24 mouse cellular contexts compared by ENCODE assay signal in the genomic region with DNA sequence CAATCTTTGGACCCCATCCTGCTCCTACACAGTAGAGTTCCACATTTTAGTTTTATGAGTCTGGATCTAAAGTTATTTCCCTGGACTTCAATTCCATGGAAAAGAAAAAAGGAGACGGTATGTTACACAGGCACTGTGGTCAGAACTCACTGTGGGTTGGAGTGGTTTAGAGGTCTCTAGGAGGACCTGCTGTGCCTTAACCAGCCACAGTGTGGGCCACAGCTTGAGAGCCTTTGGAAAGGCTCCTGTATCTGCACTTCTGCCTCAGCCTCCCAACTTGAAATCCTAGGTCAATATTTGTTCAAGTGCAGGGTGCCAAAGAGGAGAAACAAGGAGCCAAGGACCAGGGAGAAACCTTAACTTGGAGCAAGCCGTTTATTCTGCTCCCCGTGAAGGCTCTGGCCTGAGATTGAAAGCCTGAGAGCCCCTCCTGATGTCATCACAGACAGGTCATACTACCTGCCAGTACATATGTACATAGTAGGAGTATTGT. TPM values are rescaled to one million over a fixed set of nuclear protein-coding genes. Genes with fewer than 3 reads are reported as not detected.
DNase-seq lines count a peak whose midpoint lies in the region; ATAC-seq and TF ChIP-seq lines count a peak whose summit lies in the region.
"Had no signal": no experiment of that assay in that cellular context is flagged by ENCODE, and none has a peak within 500 bp of the region (broad histone marks: within the 10 kb centered on the region; RNA-seq: fewer than 3 reads in every experiment).

No protein-coding gene starts in this region.

- WGBS in lung, adult 2 months = 59% methylated on average over 3 of the region's 3 CpGs
- 58% methylated on average over 3 of the region's 3 CpGs for WGBS in lung, embryonic 16.5 days
- WGBS in midbrain, embryonic 14.5 days = 89% methylated on average over 3 of the region's 3 CpGs

- peak; percentile 27 to 57 for DNase-seq in lung, adult 18-20 months
- no peak for DNase-seq in lung, adult 2 months
- DNase-seq in lung, postnatal 10 days = no peak
- peak; percentile 58 for DNase-seq in lung, postnatal 36 days
- no peak for DNase-seq in midbrain, embryonic 14.5 days
- DNase-seq: adrenal gland, adult 2 months; adrenal gland, postnatal 14 days; cerebellum, adult 11 months; cerebellum, adult 2 months; cerebellum, adult 9-11 months; cerebellum, postnatal 25 days; forebrain, postnatal 0 days; gastrocnemius, adult 2 months; gastrocnemius, postnatal 14 days; heart, adult 18-20 months; heart, postnatal 14 days; heart, postnatal 4 days had no signal

- TF ChIP-seq POLR2A in lung, adult 2 months (IDR thresholded peaks at IDR 0.05; ENCODE audit: borderline replicate concordance, extremely low read depth, low read depth, low read length) = no peak

- H3K9me3 ChIP-seq in lung, embryonic 16.5 days (ENCODE audit: control insufficient read depth, low read length) = no peaks in the 10 kb centered on the region
- H3K9me3 ChIP-seq in midbrain, embryonic 14.5 days (ENCODE audit: control insufficient read depth, low read length) = no peaks in the 10 kb centered on the region
- H3K9me3 ChIP-seq: embryonic facial prominence, embryonic 12.5 days; embryonic facial prominence, embryonic 15.5 days; heart, embryonic 13.5 days had no signal

- no peak overlapping the region for H3K4me3 ChIP-seq in lung, adult 2 months (replicated peaks; ENCODE audit: extremely low read depth, low read depth, low read length)
- no peak overlapping the region for H3K4me3 ChIP-seq in lung, embryonic 16.5 days (ENCODE audit: low read length)
- no peak overlapping the region for H3K4me3 ChIP-seq in midbrain, embryonic 14.5 days (replicated peaks; ENCODE audit: low read depth, low read length)
- H3K4me3 ChIP-seq: embryonic facial prominence, embryonic 12.5 days; embryonic facial prominence, embryonic 15.5 days; gastrocnemius, adult 2 months; heart, embryonic 13.5 days had no signal

- H3K27ac ChIP-seq in lung, embryonic 16.5 days (ENCODE audit: low read length) = peak overlapping the region; percentile 40
- no peak overlapping the region for H3K27ac ChIP-seq in midbrain, embryonic 14.5 days (replicated peaks; ENCODE audit: low read depth, low read length)
- H3K27ac ChIP-seq: embryonic facial prominence, embryonic 12.5 days; embryonic facial prominence, embryonic 15.5 days; gastrocnemius, adult 2 months; heart, embryonic 13.5 days; hindbrain, embryonic 14.5 days had no signal

- H3K9ac ChIP-seq in lung, embryonic 16.5 days (ENCODE audit: low read length) = no peak overlapping the region
- H3K9ac ChIP-seq in midbrain, embryonic 14.5 days (replicated peaks; ENCODE audit: low read length) = no peak overlapping the region
- H3K9ac ChIP-seq: embryonic facial prominence, embryonic 12.5 days; embryonic facial prominence, embryonic 15.5 days; forebrain, postnatal 0 days; heart, embryonic 13.5 days; hindbrain, embryonic 14.5 days had no signal

- H3K36me3 ChIP-seq in lung, embryonic 16.5 days (ENCODE audit: control insufficient read depth, insufficient read depth, low read length) = no peaks in the 10 kb centered on the region
- no peaks in the 10 kb centered on the region for H3K36me3 ChIP-seq in midbrain, embryonic 14.5 days (ENCODE audit: control insufficient read depth, insufficient read depth, low read length)
- H3K36me3 ChIP-seq: embryonic facial prominence, embryonic 12.5 days; embryonic facial prominence, embryonic 15.5 days; heart, embryonic 13.5 days had no signal

- no peak overlapping the region for H3K4me2 ChIP-seq in lung, embryonic 16.5 days (ENCODE audit: low read depth, low read length)
- no peak overlapping the region for H3K4me2 ChIP-seq in midbrain, embryonic 14.5 days (ENCODE audit: low read length)
- H3K4me2 ChIP-seq: embryonic facial prominence, embryonic 12.5 days; embryonic facial prominence, embryonic 15.5 days; heart, embryonic 13.5 days; hindbrain, embryonic 14.5 days had no signal

- TF ChIP-seq CTCF in lung, adult 2 months (IDR thresholded peaks at IDR 0.05; ENCODE audit: insufficient read depth, low read length) = no peak

- ATAC-seq in lung, embryonic 16.5 days (ENCODE audit: low read depth) = peak; percentile 88
- ATAC-seq in midbrain, embryonic 14.5 days (ENCODE audit: low FRiP score, low TSS enrichment) = no peak
- ATAC-seq: CD4-positive, CD25-positive, alpha-beta regulatory T cell, adult 4 months; forebrain, embryonic 14.5 days; forebrain, postnatal 0 days had no signal

- H3K27me3 ChIP-seq in lung, embryonic 16.5 days (ENCODE audit: control insufficient read depth, insufficient read depth, low read depth, low read length) = no peaks in the 10 kb centered on the region
- no peaks in the 10 kb centered on the region for H3K27me3 ChIP-seq in midbrain, embryonic 14.5 days (ENCODE audit: control insufficient read depth, insufficient read depth, low read length)
- H3K27me3 ChIP-seq: embryonic facial prominence, embryonic 12.5 days; embryonic facial prominence, embryonic 15.5 days; heart, embryonic 13.5 days had no signal

- H3K4me1 ChIP-seq in lung, adult 2 months (ENCODE audit: control insufficient read depth, insufficient read depth, low read length) = no peaks in the 10 kb centered on the region
- 0 out of 2 replicates have a peak, but pooled peaks cover 3% of the 10 kb centered on the region for H3K4me1 ChIP-seq in lung, embryonic 16.5 days (replicated peaks; ENCODE audit: control insufficient read depth, insufficient read depth, low read length)
- H3K4me1 ChIP-seq in midbrain, embryonic 14.5 days (ENCODE audit: control insufficient read depth, insufficient read depth, low read length) = no peaks in the 10 kb centered on the region
- H3K4me1 ChIP-seq: embryonic facial prominence, embryonic 12.5 days; embryonic facial prominence, embryonic 15.5 days had no signal

RNA-seq across cellular contexts. Expression of gene Tfrc, which starts 6.5 kb away (rescaled TPM):
- polyA plus RNA-seq in lung, adult 2 months (2012; rRNA removed) = 7.5 and 12.8 TPM in 2 replicates
- 57.3 and 58.4 TPM in 2 replicates for polyA plus RNA-seq in lung, embryonic 16.5 days (2015; fragmentation: Nextera tagmentation; extraction: Ambion mirVana)
- polyA plus RNA-seq in midbrain, embryonic 14.5 days (2014; fragmentation: Nextera tagmentation; extraction: Ambion mirVana) = 31.8 and 69.8 TPM in 2 replicates

RNA-seq across cellular contexts. Expression of gene Tnk2, which starts 41.4 kb away (rescaled TPM):
- polyA plus RNA-seq in lung, adult 2 months (2012; rRNA removed) = 107 and 119 TPM in 2 replicates
- 15.4 and 18.0 TPM in 2 replicates for polyA plus RNA-seq in lung, embryonic 16.5 days (2015; fragmentation: Nextera tagmentation; extraction: Ambion mirVana)
- 15.5 and 17.6 TPM in 2 replicates for polyA plus RNA-seq in midbrain, embryonic 14.5 days (2014; fragmentation: Nextera tagmentation; extraction: Ambion mirVana)

Comparison
In these comparisons a context has a peak if more than half of its experiments do, and no peak if none do; other contexts are left out.
1. DNase-seq: peak in lung, adult 18-20 months (2 of 2) and lung, postnatal 36 days (single experiment); none in lung, adult 2 months (single experiment), lung, postnatal 10 days (single experiment) and midbrain, embryonic 14.5 days (single experiment).